Mouse (Mus musculus) heart, postnatal 0 days (tissue): ENCODE data around the gene Itgax.

Experiments used
- CTCF ChIP-seq: IDR thresholded peaks from 2 replicates; pipeline ENCODE4 v1.5.1; 2016; ENCODE audit warnings: antibody characterized with exemption, control low read depth, low read depth
- EP300 ChIP-seq: IDR thresholded peaks from 2 replicates; pipeline ENCODE4 v1.6.1; 2016; ENCODE audit warnings: antibody characterized with exemption, low read depth

- TF ChIP-seq CTCF (no peak), EP300 (no peak)
Observed at GRCm38 (mm10) chr7:128181691-128182090, 52.3 kb downstream of the Itgax start.
